Mouse (Mus musculus) cerebellum, adult 2 months (tissue): ENCODE data around the gene Itga1. TPM values are rescaled to one million over a fixed set of nuclear protein-coding genes. Genes with fewer than 3 reads are reported as not detected.

Experiments used
- DNase-seq, 2 experiments: peaks; one replicate each; pipeline ENCODE4 v3.0.0; 2021
- H3K27ac ChIP-seq: fragments of 200-500 bp; 2 replicates; pipeline ENCODE4 v1.5.1; 2012; ENCODE audit warnings: low read length, control low read depth, inconsistent platforms; ENCODE audit not compliant: insufficient read depth
- H3K27me3 ChIP-seq: fragments of 200-500 bp; 2 replicates; pipeline ENCODE4 v1.6.1; 2012; ENCODE audit warnings: inconsistent platforms, mild to moderate bottlenecking, low read length, moderate library complexity; ENCODE audit not compliant: control insufficient read depth, insufficient read depth
- H3K4me1 ChIP-seq: fragments of 200-500 bp; 2 replicates; pipeline ENCODE4 v1.6.1; 2011; ENCODE audit warnings: low read length; ENCODE audit not compliant: control insufficient read depth, insufficient read depth
- H3K4me3 ChIP-seq: fragments of 200-500 bp; replicated peaks from 2 replicates; pipeline ENCODE3; 2011; ENCODE audit warnings: mild to moderate bottlenecking, low read depth, low read length, control low read depth; ENCODE audit not compliant: insufficient read depth
- CTCF ChIP-seq: fragments of 200-500 bp; IDR thresholded peaks from 2 replicates; pipeline ENCODE4 v1.5.1; 2011; ENCODE audit warnings: low read depth, mild to moderate bottlenecking, control low read depth, low read length, moderate library complexity, borderline replicate concordance; ENCODE audit not compliant: insufficient read depth
- POLR2A ChIP-seq: fragments of 200-500 bp; IDR thresholded peaks from 2 replicates; pipeline ENCODE4 v1.6.1; 2011; ENCODE audit warnings: low read length, control low read depth, borderline replicate concordance; ENCODE audit not compliant: insufficient read depth
- WGBS: fragments of 180-500 bp; shearing (Covaris S2); methylation state at CpG from one replicate; pipeline ENCODE4 v1.1.7; 2018; 5-methylcytosine and 5-hydroxymethylcytosine counted together
- polyA plus RNA-seq: library from polyadenylated mRNA; depleted of rRNA; stranded (reverse); fragments of >200 nt; gene quantifications from 2 replicates; pipeline ENCODE4 v1.2.3, GENCODE M21; 2012

The Itga1 gene
- polyA plus RNA-seq, 1 experiment: 2.6 TPM

DNA sequence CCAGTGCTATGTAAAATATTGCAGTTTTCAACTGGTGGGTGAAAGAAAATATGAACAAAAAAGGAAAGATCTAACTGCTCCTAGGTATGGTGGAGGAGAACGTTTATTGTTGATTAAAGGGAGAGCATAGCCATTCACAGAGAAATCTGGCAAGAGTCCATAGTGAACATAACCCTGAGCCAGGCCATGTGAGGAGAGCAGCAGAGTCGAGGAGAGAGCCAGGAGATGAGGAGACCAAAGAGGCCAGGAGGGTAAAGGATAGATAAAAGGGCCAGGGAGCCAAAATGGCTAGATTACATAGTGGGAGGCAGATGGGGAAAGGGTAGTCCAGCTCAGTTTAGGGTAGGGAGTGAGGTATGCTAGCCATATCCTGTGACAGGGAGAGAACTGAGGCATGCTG is 5.5 kb downstream of the Itga1 start:
- Histone ChIP-seq H3K27ac (no peak overlapping the region), H3K27me3 (no peaks in the 10 kb centered on the region), H3K4me3 (no peak overlapping the region), H3K4me1 (no peaks in the 10 kb centered on the region)
- no peak for DNase-seq
- WGBS: 5% methylated on average over 2 of the region's 2 CpGs
- no peak for TF ChIP-seq POLR2A
- TF ChIP-seq CTCF: no peak

DNA sequence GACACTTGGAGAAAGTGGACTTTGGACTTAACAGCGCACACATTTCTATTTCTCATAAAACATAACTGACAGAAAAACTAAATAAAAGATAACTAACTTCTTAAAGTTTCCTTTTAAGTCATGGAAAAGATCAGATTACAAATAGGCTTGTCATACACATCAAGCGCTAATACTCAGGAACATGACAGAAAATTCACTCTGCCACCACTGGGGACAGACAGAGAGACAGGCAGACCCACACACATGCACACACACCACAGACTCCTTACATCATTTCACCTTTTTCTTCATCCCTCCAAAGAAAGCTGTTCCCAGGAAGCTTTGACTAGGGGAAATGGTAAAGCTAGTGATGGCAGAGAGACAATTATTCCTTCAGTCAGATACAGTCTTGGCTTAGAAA is 6.4 kb downstream of the Itga1 start:
- TF ChIP-seq POLR2A (no peak), CTCF (no peak)
- WGBS: 97% methylated on average over 2 of the region's 2 CpGs
- H3K27ac ChIP-seq: no peak overlapping the region
- no peaks in the 10 kb centered on the region for H3K27me3 ChIP-seq
- no peak overlapping the region for H3K4me3 ChIP-seq
- H3K4me1 ChIP-seq: no peaks in the 10 kb centered on the region
- no peak for DNase-seq

DNA sequence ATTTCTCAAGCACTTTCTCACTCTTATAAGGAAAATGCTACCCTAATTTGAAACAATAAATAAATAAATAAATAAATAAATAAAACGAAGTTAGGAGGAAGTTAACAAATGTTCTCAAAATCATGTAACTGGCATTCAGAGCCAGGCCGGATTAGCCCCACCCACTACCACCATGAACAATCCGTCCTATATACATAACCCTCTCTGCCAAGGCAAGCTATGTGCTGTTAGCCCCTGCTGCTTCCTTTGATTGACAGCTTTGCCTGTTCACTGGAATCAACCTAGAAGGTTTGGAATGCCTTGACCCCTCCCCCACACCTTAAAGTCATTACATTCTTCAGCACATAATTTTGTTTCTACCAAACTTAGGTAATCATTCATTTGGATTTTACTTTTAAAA is 10.3 kb downstream of the Itga1 start:
- peaks cover 3% of the 10 kb centered on the region; the same call in 1 of the 2 replicates for H3K4me1 ChIP-seq
- H3K27ac ChIP-seq: no peak overlapping the region
- WGBS: 61% methylated on average over 3 of the region's 3 CpGs
- no peak for TF ChIP-seq POLR2A
- no peak for TF ChIP-seq CTCF
- no peaks in the 10 kb centered on the region for H3K27me3 ChIP-seq
- DNase-seq: no peak
- H3K4me3 ChIP-seq: no peak overlapping the region

DNA sequence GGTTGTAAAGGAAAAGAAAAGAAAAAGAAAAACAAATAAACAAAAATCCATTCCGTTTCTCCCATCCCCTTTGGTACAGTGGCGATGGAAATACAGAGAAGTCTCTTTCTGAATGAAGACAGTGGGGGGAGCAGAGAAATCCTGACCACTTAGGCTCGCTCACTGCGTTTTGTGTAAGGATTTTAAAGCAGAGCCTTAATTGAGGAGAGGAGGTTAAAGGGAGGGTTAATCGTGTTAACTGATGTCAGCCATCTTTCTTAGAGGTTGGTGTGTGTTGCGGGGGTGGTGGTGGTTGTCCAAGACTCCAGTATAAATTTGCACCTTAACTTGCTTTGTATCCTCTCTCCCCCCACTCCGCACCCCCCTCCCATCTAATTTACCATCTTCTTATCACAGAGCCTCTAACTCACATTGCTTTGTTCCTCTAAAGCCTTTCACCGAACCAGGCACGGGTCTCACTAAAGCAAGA is 10.8 kb downstream of the Itga1 start:
- no peak overlapping the region for H3K4me3 ChIP-seq
- DNase-seq: no peak
- TF ChIP-seq POLR2A (no peak), CTCF (no peak)
- 56% methylated on average over 9 of the region's 9 CpGs for WGBS
- H3K27me3 ChIP-seq: no peaks in the 10 kb centered on the region
- H3K27ac ChIP-seq: no peak overlapping the region
- H3K4me1 ChIP-seq: peaks cover 3% of the 10 kb centered on the region; the same call in 1 of the 2 replicates

DNA sequence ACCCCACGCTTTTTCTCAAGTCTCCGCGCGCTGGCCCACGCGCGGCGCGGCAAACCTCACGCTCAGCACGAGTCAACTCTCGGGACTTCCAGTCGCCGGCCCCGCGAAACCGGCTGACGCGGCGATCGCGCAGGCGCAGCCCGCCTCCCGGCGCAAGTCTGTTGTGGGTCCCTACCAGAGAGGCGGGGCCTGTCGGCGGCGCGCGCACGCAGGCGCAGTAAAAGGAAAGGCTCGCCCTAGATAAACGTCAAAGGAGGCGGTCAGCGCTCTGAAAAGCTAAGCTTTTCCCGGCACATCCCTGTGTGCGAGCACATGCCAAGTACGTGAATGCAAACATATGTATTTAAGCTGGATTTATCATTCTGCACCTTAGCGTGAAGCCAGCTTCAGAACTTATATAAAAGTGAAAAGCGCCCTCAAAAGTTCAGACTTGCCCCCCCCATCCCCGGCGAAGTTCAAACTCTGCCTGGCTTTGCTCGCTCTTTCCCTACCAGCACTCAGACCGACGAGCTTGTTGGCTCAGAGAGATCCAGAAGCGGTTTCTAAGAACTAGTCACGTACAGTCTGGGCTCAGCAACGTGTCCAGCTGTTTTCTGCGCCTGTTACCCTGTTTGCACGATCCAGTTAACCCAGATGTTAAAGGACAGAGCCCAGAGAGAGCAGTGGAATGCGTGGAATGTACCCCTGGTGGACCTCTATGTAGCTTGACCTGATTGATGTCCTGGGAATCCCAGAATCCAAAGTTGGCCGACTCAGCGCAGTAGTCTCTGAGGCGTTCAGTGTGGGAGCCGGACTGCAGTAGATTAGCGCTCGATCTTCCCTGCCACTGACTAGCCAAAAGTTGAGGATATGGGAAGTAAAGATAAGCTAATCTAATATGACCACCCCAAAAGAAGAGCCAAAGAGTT is 11.4 kb downstream of the Itga1 start, which contains the start of gene Pelo:
TSS of gene Pelo (minus strand) at position 118 of the 908 bp plus-strand sequence.
- DNase-seq: peak; percentile 92 to 94
- Histone ChIP-seq H3K27ac (no peak within 1 kb of the TSS), H3K4me3 (peak within 1 kb of the TSS; percentile 97), H3K4me1 (peaks cover 3% of the 10 kb centered on the region; the same call in 1 of the 2 replicates), H3K27me3 (no peaks in the 10 kb centered on the region)
- TF ChIP-seq POLR2A (peak; percentile 76), CTCF (no peak)
- WGBS: under 1% methylated on average over 60 of the region's 60 CpGs

DNA sequence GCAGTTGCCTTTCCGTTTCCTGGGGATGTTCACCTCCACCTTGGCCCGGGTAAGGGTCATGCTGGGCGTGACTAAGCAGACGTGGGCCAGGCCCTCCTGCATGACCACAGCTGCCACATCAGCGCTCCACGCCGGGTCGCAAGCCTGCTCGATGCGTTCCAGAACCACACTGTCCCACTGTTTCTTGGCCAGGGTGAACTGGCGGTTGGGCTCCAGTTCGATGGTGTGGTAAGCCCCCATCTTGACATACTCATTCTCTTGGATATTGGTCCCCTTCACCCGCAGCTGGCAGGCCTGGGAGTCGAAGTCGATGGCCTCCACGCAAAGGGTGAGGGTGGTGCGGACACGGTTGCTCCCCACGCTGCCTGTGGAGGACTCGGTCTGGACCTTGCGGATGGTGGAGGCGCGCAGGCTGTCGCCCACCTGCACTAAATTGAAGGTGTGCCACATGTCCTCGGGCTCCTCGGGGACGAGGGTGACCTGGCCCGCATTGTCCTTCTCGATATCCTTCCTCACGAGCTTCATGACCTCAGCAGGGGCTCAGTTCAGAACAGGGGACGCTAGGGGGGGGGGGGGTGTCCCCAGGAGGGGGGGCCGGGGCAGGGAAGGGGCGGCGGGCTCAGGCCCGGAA is 12.3 kb downstream of the Itga1 start:
- WGBS: 2% methylated on average over 32 of the region's 35 CpGs
- H3K27me3 ChIP-seq: no peaks in the 10 kb centered on the region
- peaks cover 3% of the 10 kb centered on the region; the same call in 1 of the 2 replicates for H3K4me1 ChIP-seq
- TF ChIP-seq POLR2A (no peak), CTCF (no peak)
- peak in 1 of 2 experiments; percentile 37 for DNase-seq
- H3K4me3 ChIP-seq: peak overlapping the region; percentile 97
- H3K27ac ChIP-seq: no peak overlapping the region

DNA sequence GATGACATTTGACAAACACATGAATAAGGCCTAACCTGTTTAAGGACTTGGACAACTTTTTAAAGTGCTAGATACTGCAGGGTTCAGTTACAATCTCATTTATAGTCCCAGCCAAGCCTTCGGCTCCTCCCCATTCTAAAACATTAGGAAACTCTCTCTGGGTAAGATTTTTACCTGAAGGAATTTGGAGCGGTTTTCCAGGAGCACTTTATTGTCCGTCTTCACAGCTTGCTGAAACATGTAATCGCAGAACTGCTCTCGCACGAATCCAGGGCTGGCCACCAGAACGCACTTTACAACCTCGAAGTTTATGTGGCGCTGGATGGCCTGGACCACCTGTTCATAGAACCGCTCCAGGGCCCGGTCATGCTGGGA is 12.8 kb downstream of the Itga1 start:
- Histone ChIP-seq H3K27me3 (no peaks in the 10 kb centered on the region), H3K4me1 (peaks cover 3% of the 10 kb centered on the region; the same call in 1 of the 2 replicates), H3K27ac (no peak overlapping the region), H3K4me3 (peak overlapping the region; percentile 97)
- no peak for DNase-seq
- TF ChIP-seq POLR2A (no peak), CTCF (no peak)
- WGBS: 54% methylated on average over 11 of the region's 11 CpGs

DNA sequence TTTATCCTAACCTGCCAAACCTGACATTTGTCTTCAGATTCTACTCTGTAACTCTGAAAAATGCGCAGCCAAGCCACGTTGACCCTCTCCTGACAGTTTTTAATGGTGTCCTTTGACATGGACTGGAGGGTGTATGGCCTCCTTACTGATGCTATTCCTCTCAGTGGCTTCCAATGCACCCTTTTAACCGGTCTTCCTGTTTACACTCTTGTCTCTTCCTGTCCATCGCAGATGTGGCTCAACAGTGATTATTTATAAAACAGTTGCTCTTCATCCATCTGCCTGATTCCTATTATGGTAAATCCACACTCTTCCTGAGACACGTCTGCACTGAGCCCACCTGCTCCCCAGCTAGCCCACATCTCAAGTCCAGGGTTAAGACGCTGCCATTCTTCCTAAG is 15.8 kb downstream of the Itga1 start:
- TF ChIP-seq CTCF (no peak), POLR2A (no peak)
- H3K27ac ChIP-seq: no peak overlapping the region
- DNase-seq: no peak
- no peaks in the 10 kb centered on the region for H3K27me3 ChIP-seq
- H3K4me1 ChIP-seq: peaks cover 3% of the 10 kb centered on the region; the same call in 1 of the 2 replicates
- no peak overlapping the region for H3K4me3 ChIP-seq
- WGBS: 91% methylated on average over 6 of the region's 6 CpGs
